Mouse (Mus musculus): ENCODE data around the gene Ankrd26.
A peak's percentile ranks its signal among the peaks of the same experiment; 100 is the strongest.

Gene Ankrd26

GRCm38 (mm10) chr6:118478957-118479708 lies 82.9 kb downstream of the Ankrd26 start, which contains the start of gene Zfp9:
TSS of gene Zfp9 (minus strand) at chr6:118479320.
- peak; percentile 14 to 53 for DNase-seq (ENCODE audit: low spot score in 2 of 2)

GRCm38 (mm10) chr6:118477875-118478785 lies 83.9 kb downstream of the Ankrd26 start:
- DNase-seq (ENCODE audit: low spot score in 2 of 2) = no peak

- DNase-seq (ENCODE audit: low spot score in 2 of 2) = no peak
These were observed 99.8 kb downstream of the Ankrd26 start for GRCm38 (mm10) chr6:118462069-118462705.

- no peak for DNase-seq (ENCODE audit: low spot score in 2 of 2)
These were observed 104.3 kb downstream of the Ankrd26 start for GRCm38 (mm10) chr6:118457726-118458125.

GRCm38 (mm10) chr6:118455042-118455631 lies 106.9 kb downstream of the Ankrd26 start, which contains the start of gene Zfp248:
TSS of gene Zfp248 (minus strand) at chr6:118455528.
- DNase-seq (ENCODE audit: low spot score in 2 of 2) = peak; percentile 49 to 78

GRCm38 (mm10) chr6:118454452-118454851 lies 107.6 kb downstream of the Ankrd26 start:
- DNase-seq (ENCODE audit: low spot score in 2 of 2) = no peak
